Mouse (Mus musculus): ENCODE results near the gene Dph2. TPM values are rescaled to one million over a fixed set of nuclear protein-coding genes. Genes with fewer than 3 reads are reported as not detected.

Dph2 gene
- polyA plus RNA-seq, 1 experiment from 2014 or later: 19.2 TPM

GRCm38 (mm10) chr4:117908834-117909453, 17.1 kb upstream of the Dph2 start:
- Histone ChIP-seq H3K9me3 (no peaks in the 10 kb centered on the region), H3K4me2 (no peak overlapping the region; the same call in 1 of the 2 replicates), H3K27ac (no peak overlapping the region), H3K4me3 (no peak overlapping the region), H3K4me1 (peaks cover 32% of the 10 kb centered on the region), H3K27me3 (no peaks in the 10 kb centered on the region), H3K9ac (no peak overlapping the region), H3K36me3 (peaks cover 61% of the 10 kb centered on the region)
- no peak for ATAC-seq (ENCODE audit: insufficient number of reproducible peaks, insufficient read depth, low FRiP score, low TSS enrichment, low read depth)
- WGBS: 74% methylated on average over 8 of the region's 8 CpGs

- no peak overlapping the region for H3K4me3 ChIP-seq
- 90% methylated on average over 3 of the region's 3 CpGs for WGBS
- H3K4me2 ChIP-seq: no peak overlapping the region
- no peak overlapping the region for H3K9ac ChIP-seq
- peaks cover 11% of the 10 kb centered on the region for H3K4me1 ChIP-seq
- H3K9me3 ChIP-seq: no peaks in the 10 kb centered on the region
- H3K27ac ChIP-seq: no peak overlapping the region
- no peaks in the 10 kb centered on the region for H3K27me3 ChIP-seq
- H3K36me3 ChIP-seq: peaks cover 73% of the 10 kb centered on the region
- no peak for ATAC-seq (ENCODE audit: insufficient number of reproducible peaks, insufficient read depth, low FRiP score, low TSS enrichment, low read depth)
These were observed 14.4 kb upstream of the Dph2 start for GRCm38 (mm10) chr4:117906196-117906595.

- Histone ChIP-seq H3K9me3 (no peaks in the 10 kb centered on the region), H3K27me3 (no peaks in the 10 kb centered on the region), H3K36me3 (peaks cover 77% of the 10 kb centered on the region), H3K4me2 (no peak overlapping the region), H3K4me1 (peaks cover 6% of the 10 kb centered on the region), H3K4me3 (no peak overlapping the region), H3K27ac (no peak overlapping the region), H3K9ac (no peak overlapping the region)
- no peak for ATAC-seq (ENCODE audit: insufficient number of reproducible peaks, insufficient read depth, low FRiP score, low TSS enrichment, low read depth)
- 91% methylated on average over 8 of the region's 8 CpGs for WGBS
These were observed 12.9 kb upstream of the Dph2 start for GRCm38 (mm10) chr4:117904761-117905160.

GRCm38 (mm10) chr4:117904094-117904493, 12.3 kb upstream of the Dph2 start:
- H3K4me1 ChIP-seq: peaks cover 3% of the 10 kb centered on the region
- WGBS: 91% methylated on average over 10 of the region's 10 CpGs
- H3K4me2 ChIP-seq: no peak overlapping the region
- H3K27me3 ChIP-seq: no peaks in the 10 kb centered on the region
- no peak overlapping the region for H3K9ac ChIP-seq
- H3K4me3 ChIP-seq: no peak overlapping the region
- ATAC-seq (ENCODE audit: insufficient number of reproducible peaks, insufficient read depth, low FRiP score, low TSS enrichment, low read depth): no peak
- peaks cover 82% of the 10 kb centered on the region for H3K36me3 ChIP-seq
- no peaks in the 10 kb centered on the region for H3K9me3 ChIP-seq
- no peak overlapping the region for H3K27ac ChIP-seq

GRCm38 (mm10) chr4:117898111-117898510, 6.3 kb upstream of the Dph2 start:
- H3K9ac ChIP-seq: no peak overlapping the region
- no peaks in the 10 kb centered on the region for H3K9me3 ChIP-seq
- H3K27ac ChIP-seq: no peak overlapping the region
- H3K4me3 ChIP-seq: no peak overlapping the region
- no peaks in the 10 kb centered on the region for H3K4me1 ChIP-seq
- H3K27me3 ChIP-seq: no peaks in the 10 kb centered on the region
- ATAC-seq (ENCODE audit: insufficient number of reproducible peaks, insufficient read depth, low FRiP score, low TSS enrichment, low read depth): no peak
- no peak overlapping the region for H3K4me2 ChIP-seq
- peaks cover 90% of the 10 kb centered on the region for H3K36me3 ChIP-seq
- WGBS: 86% methylated on average over 3 of the region's 3 CpGs

- no peaks in the 10 kb centered on the region for H3K27me3 ChIP-seq
- WGBS: 92% methylated on average over 6 of the region's 6 CpGs
- ATAC-seq (ENCODE audit: insufficient number of reproducible peaks, insufficient read depth, low FRiP score, low TSS enrichment, low read depth): no peak
These were observed 4.2 kb upstream of the Dph2 start for GRCm38 (mm10) chr4:117896031-117896430.

GRCm38 (mm10) chr4:117895339-117895738, 3.5 kb upstream of the Dph2 start:
- H3K9ac ChIP-seq: no peak overlapping the region
- no peak overlapping the region for H3K4me2 ChIP-seq
- peaks cover 63% of the 10 kb centered on the region for H3K36me3 ChIP-seq
- no peak overlapping the region for H3K27ac ChIP-seq
- H3K4me3 ChIP-seq: no peak overlapping the region
- ATAC-seq (ENCODE audit: insufficient number of reproducible peaks, insufficient read depth, low FRiP score, low TSS enrichment, low read depth): no peak
- no peaks in the 10 kb centered on the region for H3K27me3 ChIP-seq
- peaks cover 8% of the 10 kb centered on the region for H3K4me1 ChIP-seq
- no peaks in the 10 kb centered on the region for H3K9me3 ChIP-seq
- WGBS: 74% methylated on average over 7 of the region's 7 CpGs

More at GRCm38 (mm10) chr4:117896031-117896430, 4.2 kb upstream of the Dph2 start:
- Histone ChIP-seq H3K36me3 (peaks cover 70% of the 10 kb centered on the region), H3K27ac (no peak overlapping the region), H3K9ac (no peak overlapping the region), H3K4me1 (peaks cover 4% of the 10 kb centered on the region), H3K4me2 (no peak overlapping the region), H3K9me3 (no peaks in the 10 kb centered on the region), H3K4me3 (no peak overlapping the region)

- no peak for ATAC-seq (ENCODE audit: insufficient number of reproducible peaks, insufficient read depth, low FRiP score, low TSS enrichment, low read depth)
- H3K27me3 ChIP-seq: no peaks in the 10 kb centered on the region
- no peak overlapping the region for H3K4me2 ChIP-seq
- no peaks in the 10 kb centered on the region for H3K9me3 ChIP-seq
- no peak overlapping the region for H3K27ac ChIP-seq
- no peak overlapping the region for H3K9ac ChIP-seq
- no peak overlapping the region for H3K4me3 ChIP-seq
- peaks cover 56% of the 10 kb centered on the region for H3K36me3 ChIP-seq
- WGBS: 94% methylated on average over 8 of the region's 8 CpGs
- H3K4me1 ChIP-seq: peaks cover 8% of the 10 kb centered on the region
These were observed 2.8 kb upstream of the Dph2 start for GRCm38 (mm10) chr4:117894601-117895000.

- no peaks in the 10 kb centered on the region for H3K27me3 ChIP-seq
- 26% methylated on average over 9 of the region's 9 CpGs for WGBS
- H3K36me3 ChIP-seq: peaks cover 52% of the 10 kb centered on the region
- no peak overlapping the region for H3K4me2 ChIP-seq
- peaks cover 8% of the 10 kb centered on the region for H3K4me1 ChIP-seq
- no peak overlapping the region for H3K27ac ChIP-seq
- no peak overlapping the region for H3K4me3 ChIP-seq
- no peaks in the 10 kb centered on the region for H3K9me3 ChIP-seq
- ATAC-seq (ENCODE audit: insufficient number of reproducible peaks, insufficient read depth, low FRiP score, low TSS enrichment, low read depth): no peak
- H3K9ac ChIP-seq: no peak overlapping the region
These were observed 1.5 kb upstream of the Dph2 start for GRCm38 (mm10) chr4:117893376-117893775.

- Histone ChIP-seq H3K27me3 (no peaks in the 10 kb centered on the region), H3K9me3 (no peaks in the 10 kb centered on the region), H3K4me3 (peak overlapping the region; percentile 76), H3K4me2 (peak overlapping the region; percentile 90), H3K36me3 (peaks cover 27% of the 10 kb centered on the region), H3K27ac (no peak overlapping the region), H3K9ac (no peak overlapping the region), H3K4me1 (peaks cover 21% of the 10 kb centered on the region)
- WGBS: 89% methylated on average over 8 of the region's 8 CpGs
- no peak for ATAC-seq (ENCODE audit: insufficient number of reproducible peaks, insufficient read depth, low FRiP score, low TSS enrichment, low read depth)
These were observed 1.1 kb downstream of the Dph2 start for GRCm38 (mm10) chr4:117890750-117891149.

- ATAC-seq (ENCODE audit: insufficient number of reproducible peaks, insufficient read depth, low FRiP score, low TSS enrichment, low read depth): no peak
- H3K9me3 ChIP-seq: no peaks in the 10 kb centered on the region
- peaks cover 27% of the 10 kb centered on the region for H3K36me3 ChIP-seq
- no peak overlapping the region for H3K4me2 ChIP-seq
- H3K4me3 ChIP-seq: no peak overlapping the region
- peaks cover 21% of the 10 kb centered on the region for H3K4me1 ChIP-seq
- no peak overlapping the region for H3K27ac ChIP-seq
- WGBS: 90% methylated on average over 14 of the region's 14 CpGs
- H3K27me3 ChIP-seq: no peaks in the 10 kb centered on the region
- H3K9ac ChIP-seq: no peak overlapping the region
These were observed 1.8 kb downstream of the Dph2 start for GRCm38 (mm10) chr4:117890031-117890430.

GRCm38 (mm10) chr4:117889471-117889870, 2.4 kb downstream of the Dph2 start:
- no peak overlapping the region for H3K4me3 ChIP-seq
- 91% methylated on average over 15 of the region's 15 CpGs for WGBS
- H3K9me3 ChIP-seq: no peaks in the 10 kb centered on the region
- no peak overlapping the region for H3K9ac ChIP-seq
- peaks cover 27% of the 10 kb centered on the region for H3K36me3 ChIP-seq
- H3K27ac ChIP-seq: no peak overlapping the region
- no peak for ATAC-seq (ENCODE audit: insufficient number of reproducible peaks, insufficient read depth, low FRiP score, low TSS enrichment, low read depth)
- H3K27me3 ChIP-seq: no peaks in the 10 kb centered on the region
- H3K4me2 ChIP-seq: no peak overlapping the region
- peaks cover 22% of the 10 kb centered on the region for H3K4me1 ChIP-seq
